Mouse (Mus musculus) CH12.LX (cell line): ENCODE measurements around the gene Trpv3. TPM values are rescaled to one million over a fixed set of nuclear protein-coding genes. Genes with fewer than 3 reads are reported as not detected.

ENCODE experiments used
- DNase-seq: peaks from one replicate; pipeline ENCODE4 v3.0.0-alpha.2; 2013; ENCODE audit errors: extremely low read depth
- H3K27ac ChIP-seq: 2 replicates; pipeline ENCODE4 v1.5.1; 2012; ENCODE audit warnings: low read depth, mild to moderate bottlenecking, control low read depth, moderate library complexity; ENCODE audit not compliant: insufficient read depth
- H3K27me3 ChIP-seq: replicated peaks from 2 replicates; pipeline ENCODE3; 2012; ENCODE audit warnings: inconsistent platforms
- H3K36me3 ChIP-seq, 2 experiments: replicated peaks in 1 of 2; 2 replicates each; pipeline versions ENCODE3 to v1.6.1; 2012; ENCODE audit warnings: inconsistent platforms in 1 of 2, low read length in 1 of 2, mild to moderate bottlenecking in 1 of 2, mixed read lengths in 1 of 2, moderate library complexity in 1 of 2; ENCODE audit not compliant: control insufficient read depth in 1 of 2, insufficient read depth in 1 of 2
- H3K4me1 ChIP-seq, 2 experiments: 2 replicates each; pipeline ENCODE4 v1.6.1; 2012; ENCODE audit warnings: inconsistent platforms in 1 of 2, moderate library complexity in 1 of 2; ENCODE audit not compliant: insufficient read depth in 2 of 2, control insufficient read depth in 1 of 2
- H3K4me2 ChIP-seq: 2 replicates; pipeline ENCODE4 v1.6.1; 2012; ENCODE audit warnings: low read depth, mild to moderate bottlenecking, control low read depth; ENCODE audit not compliant: poor library complexity, insufficient read depth, severe bottlenecking
- H3K4me3 ChIP-seq, 3 experiments: fragments of 150-350 bp in 1 of 3; sonication (generic) in 1 of 3; replicated peaks in 1 of 3; 2 replicates each; pipeline versions ENCODE3 to v1.5.1; 2011 to 2012; ENCODE audit warnings: low read depth in 2 of 3, low read length in 2 of 3, mild to moderate bottlenecking in 2 of 3, moderate library complexity in 2 of 3, control low read depth in 1 of 3, improper control_type of control experiment in 1 of 3, inconsistent platforms in 1 of 3, mixed read lengths in 1 of 3; ENCODE audit not compliant: poor library complexity in 1 of 3
- H3K79me2 ChIP-seq: replicated peaks from 2 replicates; pipeline ENCODE4 v1.6.1; 2012; ENCODE audit warnings: mild to moderate bottlenecking, moderate library complexity; ENCODE audit not compliant: control insufficient read depth, poor library complexity, insufficient read depth, severe bottlenecking; ENCODE audit errors: extremely low read depth
- H3K9ac ChIP-seq: 2 replicates; pipeline ENCODE4 v1.6.1; 2012; ENCODE audit warnings: low read depth, mild to moderate bottlenecking, control low read depth, moderate library complexity; ENCODE audit not compliant: insufficient read depth
- H3K9me3 ChIP-seq: replicated peaks from 2 replicates; pipeline ENCODE3; 2012; ENCODE audit warnings: low read length, inconsistent platforms, mixed read lengths
- CHD1 ChIP-seq: IDR thresholded peaks from 2 replicates; pipeline ENCODE4 v1.6.1; 2012; ENCODE audit warnings: low read depth, low read length, improper control_type of control experiment, inconsistent platforms
- CTCF ChIP-seq, 2 experiments: IDR thresholded peaks in 1 of 2; conservative IDR thresholded peaks in 1 of 2; 2 replicates each; pipeline ENCODE4 v1.5.1; 2011 to 2012; ENCODE audit warnings: low read depth in 2 of 2, low read length in 2 of 2, improper control_type of control experiment in 1 of 2, inconsistent platforms in 1 of 2, mild to moderate bottlenecking in 1 of 2, moderate library complexity in 1 of 2
- GABPA ChIP-seq: IDR thresholded peaks from 2 replicates; pipeline ENCODE4 v1.6.1; 2012; ENCODE audit warnings: low read depth, low read length, improper control_type of control experiment, inconsistent platforms; ENCODE audit not compliant: insufficient replicate concordance
- HCFC1 ChIP-seq: IDR thresholded peaks from 2 replicates; pipeline ENCODE4 v1.6.1; 2012; ENCODE audit warnings: low read depth, mild to moderate bottlenecking, inconsistent platforms, low read length, improper control_type of control experiment
- IRF4 ChIP-seq: IDR thresholded peaks from 2 replicates; pipeline ENCODE4 v1.6.1; 2014; ENCODE audit warnings: low read depth, mild to moderate bottlenecking, inconsistent platforms, low read length, improper control_type of control experiment
- JUND ChIP-seq: conservative IDR thresholded peaks from 2 replicates; pipeline ENCODE4 v1.6.1; 2011; ENCODE audit warnings: low read depth, low read length, improper control_type of control experiment
- KAT2A ChIP-seq: IDR thresholded peaks from 2 replicates; pipeline ENCODE4 v1.6.1; 2012; ENCODE audit warnings: low read length, improper control_type of control experiment, inconsistent platforms; ENCODE audit not compliant: insufficient replicate concordance
- MAFK ChIP-seq: IDR thresholded peaks from 2 replicates; pipeline ENCODE4 v1.6.1; 2011; ENCODE audit warnings: low read length, improper control_type of control experiment; ENCODE audit not compliant: insufficient replicate concordance
- MAZ ChIP-seq: IDR thresholded peaks from 2 replicates; pipeline ENCODE4 v1.6.1; 2012; ENCODE audit warnings: low read depth, mild to moderate bottlenecking, inconsistent platforms, low read length, improper control_type of control experiment, moderate library complexity
- MXI1 ChIP-seq: IDR thresholded peaks from 2 replicates; pipeline ENCODE4 v1.6.1; 2011; ENCODE audit warnings: mild to moderate bottlenecking, low read depth, low read length, improper control_type of control experiment
- MYC ChIP-seq: IDR thresholded peaks from 2 replicates; pipeline ENCODE4 v1.6.1; 2011; ENCODE audit warnings: low read depth, mild to moderate bottlenecking, improper control_type of control experiment, low read length
- NRF1 ChIP-seq: IDR thresholded peaks from 2 replicates; pipeline ENCODE4 v1.6.1; 2014; ENCODE audit warnings: low read depth, mild to moderate bottlenecking, inconsistent platforms, low read length, improper control_type of control experiment, moderate library complexity
- POLR2A ChIP-seq: IDR thresholded peaks from 2 replicates; pipeline ENCODE4 v1.6.1; 2011; ENCODE audit warnings: low read depth, mild to moderate bottlenecking, improper control_type of control experiment, low read length
- POLR2AphosphoS2 ChIP-seq: IDR thresholded peaks from 2 replicates; pipeline ENCODE4 v1.6.1; 2011; ENCODE audit warnings: low read depth, low read length, improper control_type of control experiment
- RAD21 ChIP-seq: IDR thresholded peaks from 2 replicates; pipeline ENCODE4 v1.6.1; 2011; ENCODE audit warnings: low read depth, mild to moderate bottlenecking, low read length, improper control_type of control experiment, moderate library complexity
- RCOR1 ChIP-seq: conservative IDR thresholded peaks from 2 replicates; pipeline ENCODE4 v1.6.1; 2012; ENCODE audit warnings: low read depth, mild to moderate bottlenecking, inconsistent platforms, low read length, improper control_type of control experiment
- SMC3 ChIP-seq: IDR thresholded peaks from 2 replicates; pipeline ENCODE4 v1.6.1; 2011; ENCODE audit warnings: low read depth, low read length, improper control_type of control experiment
- TCF12 ChIP-seq: IDR thresholded peaks from 2 replicates; pipeline ENCODE4 v1.6.1; 2014; ENCODE audit warnings: low read depth, mild to moderate bottlenecking, inconsistent platforms, low read length, improper control_type of control experiment
- ZC3H11A ChIP-seq: IDR thresholded peaks from 2 replicates; pipeline ENCODE4 v1.6.1; 2012; ENCODE audit warnings: low read depth, mild to moderate bottlenecking, inconsistent platforms, low read length, improper control_type of control experiment
- ZKSCAN1 ChIP-seq: IDR thresholded peaks from 2 replicates; pipeline ENCODE4 v1.6.1; 2012; ENCODE audit warnings: low read depth, inconsistent platforms, low read length, improper control_type of control experiment, borderline replicate concordance
- dilution Hi-C: fragments of 300-500 bp; cut with MboI; formaldehyde crosslinking; loops from 2 replicates; pipeline ENCODE4 v1.14.3; 2020; ENCODE audit warnings: low sequenced_read_pairs; ENCODE audit not compliant: extremely low pct_unique_long_range_greater_than_20kb, extremely low pct_ligation_motif_present
- in situ Hi-C: fragments of 300-500 bp; cut with MboI; formaldehyde crosslinking; loops from 3 replicates; pipeline ENCODE4 v1.14.3; 2019; ENCODE audit warnings: low sequenced_read_pairs, low pct_ligation_motif_present, low pct_unique_long_range_greater_than_20kb, mixed read lengths
- polyA plus RNA-seq: library from polyadenylated mRNA; unstranded; fragments of >175 nt; gene quantifications from 2 replicates; pipeline ENCODE4 v1.2.1, GENCODE M21; 2012; ENCODE audit warnings: low read depth; ENCODE audit not compliant: insufficient read length
- total RNA-seq, 2 experiments: library from RNA; depleted of rRNA; stranded (reverse); fragments of 300-350 nt in 1 of 2; fragments of >200 nt in 1 of 2; gene quantifications; 2 replicates each; pipeline ENCODE4 v1.2.3; 2012 to 2014

The Trpv3 gene
- total and polyA plus RNA-seq, 3 experiments, result not detected

DNA sequence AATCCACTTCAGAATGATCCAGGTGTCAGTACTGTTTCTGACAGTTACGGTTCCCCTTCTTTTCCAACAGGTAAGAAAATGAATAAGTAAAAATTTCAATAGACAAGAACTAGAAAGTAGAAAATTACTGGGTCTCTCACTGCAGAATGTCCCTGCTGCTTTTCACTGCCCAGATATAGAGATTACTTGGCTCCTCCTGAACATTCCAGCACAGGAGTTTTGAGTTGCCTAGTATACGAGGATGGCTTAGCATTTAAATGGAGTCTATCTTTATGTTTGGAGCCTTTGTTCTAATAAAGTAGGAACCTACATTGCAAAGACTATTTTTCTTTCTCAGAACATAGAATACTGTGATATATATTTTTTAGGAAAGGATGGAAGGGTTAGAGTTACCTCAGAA lies 66.2 kb downstream of the Trpv3 start:
- H3K9me3 ChIP-seq, result peaks cover 8% of the 10 kb centered on the region
- dilution Hi-C loops (no loop called here), in situ Hi-C loops (no loop called here)
- H3K4me3 ChIP-seq, result no peak overlapping the region
- no peaks in the 10 kb centered on the region for H3K4me1 ChIP-seq
- DNase-seq, result no peak
- H3K79me2 ChIP-seq, result no peaks in the 10 kb centered on the region
- H3K27ac ChIP-seq, result no peak overlapping the region
- no peak overlapping the region for H3K9ac ChIP-seq
- no peak overlapping the region for H3K4me2 ChIP-seq
- H3K27me3 ChIP-seq, result peaks cover 59% of the 10 kb centered on the region
- H3K36me3 ChIP-seq, result no peaks in the 10 kb centered on the region
- TF ChIP-seq ZC3H11A, result no peak
- no peak for TF ChIP-seq NRF1
- no peak for TF ChIP-seq POLR2AphosphoS2
- no peak for TF ChIP-seq IRF4
- no peak for TF ChIP-seq CTCF (conservative IDR thresholded peaks at IDR 0.05 in 1 of 2, IDR thresholded peaks at IDR 0.05 in 1 of 2; ENCODE audit: low read depth in 2 of 2, low read length in 2 of 2)
- no peak for TF ChIP-seq KAT2A
- TF ChIP-seq HCFC1, result no peak
- TF ChIP-seq TCF12, result no peak
- TF ChIP-seq GABPA, result no peak
- no peak for TF ChIP-seq MAFK
- TF ChIP-seq MXI1, result no peak

DNA sequence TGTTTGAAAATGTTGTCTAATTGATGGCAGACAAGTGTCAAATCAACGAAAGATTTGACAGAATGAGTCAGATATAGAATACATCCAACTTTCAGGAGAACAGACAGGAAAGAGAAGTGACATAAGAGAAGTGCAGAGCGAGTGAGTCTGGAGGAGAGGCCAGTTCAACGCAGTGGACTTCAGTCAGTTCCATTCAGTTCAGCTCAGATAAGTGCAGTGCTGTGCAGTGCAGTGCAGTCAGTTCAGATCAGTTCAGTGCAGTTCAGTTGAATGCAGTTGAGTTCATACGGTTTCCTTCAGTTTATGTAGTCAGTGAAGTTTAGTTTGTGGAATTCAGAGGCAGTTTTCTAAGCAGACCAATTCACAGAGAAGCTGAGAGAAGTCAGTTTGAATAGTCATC lies 69.7 kb downstream of the Trpv3 start:
- dilution Hi-C loops, result no loop called here
- Histone ChIP-seq H3K27ac (no peak overlapping the region), H3K79me2 (no peaks in the 10 kb centered on the region), H3K4me2 (no peak overlapping the region), H3K27me3 (peaks cover 60% of the 10 kb centered on the region), H3K9me3 (peaks cover 4% of the 10 kb centered on the region), H3K9ac (no peak overlapping the region), H3K36me3 (no peaks in the 10 kb centered on the region), H3K4me3 (no peak overlapping the region)
- DNase-seq, result no peak
- in situ Hi-C loops, result no loop called here
- TF ChIP-seq SMC3 (no peak), MXI1 (no peak), MAZ (no peak), RCOR1 (no peak), MYC (no peak), TCF12 (no peak), CHD1 (no peak), RAD21 (no peak), POLR2A (no peak), JUND (no peak), ZKSCAN1 (no peak), CTCF (conservative IDR thresholded peaks at IDR 0.05 in 1 of 2, IDR thresholded peaks at IDR 0.05 in 1 of 2; ENCODE audit: low read depth in 2 of 2, low read length in 2 of 2) (no peak), ZC3H11A (no peak)
- TF ChIP-seq, all 38 proteins: peak for 0
- no peaks in the 10 kb centered on the region for H3K4me1 ChIP-seq

Other genes with a start within 250 kb of the Trpv3 start
- 8.2 and 9.1 TPM in 2 replicates for gene Camkk1, start 248.4 kb upstream of the Trpv3 start, total RNA-seq (2012; rRNA removed)
- 5.1 and 6.8 TPM in 2 replicates for gene Camkk1, start 248.4 kb upstream of the Trpv3 start, total RNA-seq (2014; rRNA removed)
- 5.0 and 5.4 TPM in 2 replicates for gene Camkk1, start 248.4 kb upstream of the Trpv3 start, polyA plus RNA-seq
- gene Ncbp3, start 219.6 kb upstream of the Trpv3 start, total RNA-seq (2012; rRNA removed), result 12.1 and 13.0 TPM in 2 replicates
- gene Ncbp3, start 219.6 kb upstream of the Trpv3 start, total RNA-seq (2014; rRNA removed), result 11.9 and 12.1 TPM in 2 replicates
- gene Ncbp3, start 219.6 kb upstream of the Trpv3 start, polyA plus RNA-seq, result 13.9 and 15.0 TPM in 2 replicates
- gene Itgae, start 176.8 kb upstream of the Trpv3 start, total RNA-seq (2012; rRNA removed), result 0.21 TPM in 2 replicates
- gene Itgae, start 176.8 kb upstream of the Trpv3 start, total RNA-seq (2014; rRNA removed), result 0.17 and 0.27 TPM in 2 replicates
- gene Itgae, start 176.8 kb upstream of the Trpv3 start, polyA plus RNA-seq, result 0.26 and 0.37 TPM in 2 replicates
- gene Haspin, start 129.1 kb upstream of the Trpv3 start, total RNA-seq (2012; rRNA removed), result 15.7 and 21.7 TPM in 2 replicates
- gene Haspin, start 129.1 kb upstream of the Trpv3 start, total RNA-seq (2014; rRNA removed), result 18.2 and 18.6 TPM in 2 replicates
- gene Haspin, start 129.1 kb upstream of the Trpv3 start, polyA plus RNA-seq, result 24.1 and 27.0 TPM in 2 replicates
- 0.21 and 0.25 TPM in 2 replicates for gene P2rx5, start 107.0 kb upstream of the Trpv3 start, total RNA-seq (2012; rRNA removed)
- 0.09 and 0.40 TPM in 2 replicates for gene P2rx5, start 107.0 kb upstream of the Trpv3 start, total RNA-seq (2014; rRNA removed)
- 0.80 and 0.83 TPM in 2 replicates for gene P2rx5, start 107.0 kb upstream of the Trpv3 start, polyA plus RNA-seq
- gene Emc6, start 90.4 kb upstream of the Trpv3 start, total RNA-seq (2012; rRNA removed), result 123 and 124 TPM in 2 replicates
- gene Emc6, start 90.4 kb upstream of the Trpv3 start, total RNA-seq (2014; rRNA removed), result 252 and 292 TPM in 2 replicates
- gene Emc6, start 90.4 kb upstream of the Trpv3 start, polyA plus RNA-seq, result 138 and 176 TPM in 2 replicates
- 2.8 and 3.3 TPM in 2 replicates for gene Tax1bp3, start 90.3 kb upstream of the Trpv3 start, total RNA-seq (2012; rRNA removed)
- 2.5 and 2.6 TPM in 2 replicates for gene Tax1bp3, start 90.3 kb upstream of the Trpv3 start, total RNA-seq (2014; rRNA removed)
- gene Tax1bp3, start 90.3 kb upstream of the Trpv3 start, polyA plus RNA-seq, result 3.3 and 3.5 TPM in 2 replicates
- gene Ctns, start 68.3 kb upstream of the Trpv3 start, total RNA-seq (2012; rRNA removed), result 4.8 and 5.2 TPM in 2 replicates
- 5.8 and 5.9 TPM in 2 replicates for gene Ctns, start 68.3 kb upstream of the Trpv3 start, total RNA-seq (2014; rRNA removed)
- 4.5 and 5.2 TPM in 2 replicates for gene Ctns, start 68.3 kb upstream of the Trpv3 start, polyA plus RNA-seq
- gene Shpk, start 67.9 kb upstream of the Trpv3 start, total RNA-seq (2012; rRNA removed), result 1.5 and 1.8 TPM in 2 replicates
- gene Shpk, start 67.9 kb upstream of the Trpv3 start, total RNA-seq (2014; rRNA removed), result 1.3 and 1.4 TPM in 2 replicates
- 0.76 and 0.83 TPM in 2 replicates for gene Shpk, start 67.9 kb upstream of the Trpv3 start, polyA plus RNA-seq
- gene Trpv1, start 33.1 kb upstream of the Trpv3 start, total RNA-seq (2012; rRNA removed), result 0.04 and 0.08 TPM in 2 replicates
- gene Trpv1, start 33.1 kb upstream of the Trpv3 start, total RNA-seq (2014; rRNA removed), result 0.13 TPM in 1 of 2 replicates, not detected in the other
- not detected in 2 replicates for gene Trpv1, start 33.1 kb upstream of the Trpv3 start, polyA plus RNA-seq
- gene Aspa, start 62.2 kb downstream of the Trpv3 start, total RNA-seq (2012; rRNA removed), result not detected in 2 replicates
- not detected in 2 replicates for gene Aspa, start 62.2 kb downstream of the Trpv3 start, total RNA-seq (2014; rRNA removed)
- not detected in 2 replicates for gene Aspa, start 62.2 kb downstream of the Trpv3 start, polyA plus RNA-seq
- not detected in 2 replicates for gene Gm49340, start 62.4 kb downstream of the Trpv3 start, total RNA-seq (2012; rRNA removed)
- gene Gm49340, start 62.4 kb downstream of the Trpv3 start, total RNA-seq (2014; rRNA removed), result not detected in 2 replicates
- not detected in 2 replicates for gene Gm49340, start 62.4 kb downstream of the Trpv3 start, polyA plus RNA-seq
- not detected in 2 replicates for gene Spata22, start 62.4 kb downstream of the Trpv3 start, total RNA-seq (2012; rRNA removed)
- not detected in 2 replicates for gene Spata22, start 62.4 kb downstream of the Trpv3 start, total RNA-seq (2014; rRNA removed)
- gene Spata22, start 62.4 kb downstream of the Trpv3 start, polyA plus RNA-seq, result not detected in 2 replicates
- gene Olfr20, start 83.4 kb downstream of the Trpv3 start, total RNA-seq (2012; rRNA removed), result not detected in 2 replicates
- gene Olfr20, start 83.4 kb downstream of the Trpv3 start, total RNA-seq (2014; rRNA removed), result not detected in 2 replicates
- not detected in 2 replicates for gene Olfr20, start 83.4 kb downstream of the Trpv3 start, polyA plus RNA-seq
- gene Olfr376, start 103.9 kb downstream of the Trpv3 start, total RNA-seq (2012; rRNA removed), result not detected in 2 replicates
- gene Olfr376, start 103.9 kb downstream of the Trpv3 start, total RNA-seq (2014; rRNA removed), result not detected in 2 replicates
- gene Olfr376, start 103.9 kb downstream of the Trpv3 start, polyA plus RNA-seq, result not detected in 2 replicates
- gene Olfr1, start 132.2 kb downstream of the Trpv3 start, total RNA-seq (2012; rRNA removed), result not detected in 2 replicates
- not detected in 2 replicates for gene Olfr1, start 132.2 kb downstream of the Trpv3 start, total RNA-seq (2014; rRNA removed)
- not detected in 2 replicates for gene Olfr1, start 132.2 kb downstream of the Trpv3 start, polyA plus RNA-seq
- gene Olfr378, start 161.1 kb downstream of the Trpv3 start, total RNA-seq (2012; rRNA removed), result not detected in 2 replicates
- not detected in 2 replicates for gene Olfr378, start 161.1 kb downstream of the Trpv3 start, total RNA-seq (2014; rRNA removed)
- gene Olfr378, start 161.1 kb downstream of the Trpv3 start, polyA plus RNA-seq, result not detected in 2 replicates
- not detected in 2 replicates for gene Olfr380, start 190.1 kb downstream of the Trpv3 start, total RNA-seq (2012; rRNA removed)
- not detected in 2 replicates for gene Olfr380, start 190.1 kb downstream of the Trpv3 start, total RNA-seq (2014; rRNA removed)
- gene Olfr380, start 190.1 kb downstream of the Trpv3 start, polyA plus RNA-seq, result not detected in 2 replicates
- not detected in 2 replicates for gene Olfr381, start 224.2 kb downstream of the Trpv3 start, total RNA-seq (2012; rRNA removed)
- gene Olfr381, start 224.2 kb downstream of the Trpv3 start, total RNA-seq (2014; rRNA removed), result not detected in 2 replicates
- not detected in 2 replicates for gene Olfr381, start 224.2 kb downstream of the Trpv3 start, polyA plus RNA-seq
- gene Olfr382, start 249.8 kb downstream of the Trpv3 start, total RNA-seq (2012; rRNA removed), result not detected in 2 replicates
- not detected in 2 replicates for gene Olfr382, start 249.8 kb downstream of the Trpv3 start, total RNA-seq (2014; rRNA removed)
- not detected in 2 replicates for gene Olfr382, start 249.8 kb downstream of the Trpv3 start, polyA plus RNA-seq